Mouse (Mus musculus): ENCODE results near the gene Otof. TPM values are rescaled to one million over a fixed set of nuclear protein-coding genes. Genes with fewer than 3 reads are reported as not detected.

The Otof gene
- polyA plus RNA-seq, 1 experiment from 2014 or later = 2.1 TPM

- Histone ChIP-seq H3K4me3 (no peak overlapping the region), H3K9me3 (no peaks in the 10 kb centered on the region), H3K4me1 (no peaks in the 10 kb centered on the region), H3K9ac (replicated peaks) (no peak overlapping the region), H3K27ac (replicated peaks) (no peak overlapping the region), H3K4me2 (replicated peaks) (no peak overlapping the region), H3K36me3 (no peaks in the 10 kb centered on the region), H3K27me3 (no peaks in the 10 kb centered on the region)
- WGBS = 75% methylated on average over 8 of the region's 8 CpGs
- no peak for ATAC-seq (replicated peaks)
Observed at GRCm38 (mm10) chr5:30367405-30367804, 94.3 kb downstream of the Otof start.

- Histone ChIP-seq H3K27me3 (no peaks in the 10 kb centered on the region), H3K36me3 (no peaks in the 10 kb centered on the region), H3K4me2 (replicated peaks) (no peak overlapping the region), H3K4me3 (no peak overlapping the region), H3K27ac (replicated peaks) (no peak overlapping the region), H3K9me3 (no peaks in the 10 kb centered on the region), H3K4me1 (no peaks in the 10 kb centered on the region), H3K9ac (replicated peaks) (no peak overlapping the region)
- no peak for ATAC-seq (replicated peaks)
- 86% methylated on average over 10 of the region's 10 CpGs for WGBS
Observed at GRCm38 (mm10) chr5:30358436-30359099, 103.2 kb downstream of the Otof start.

- H3K27me3 ChIP-seq = no peaks in the 10 kb centered on the region
- ATAC-seq (replicated peaks) = no peak
- no peak overlapping the region for H3K9ac ChIP-seq (replicated peaks)
- 87% methylated on average over 7 of the region's 7 CpGs for WGBS
- no peak overlapping the region for H3K4me2 ChIP-seq (replicated peaks)
- H3K4me1 ChIP-seq = no peaks in the 10 kb centered on the region
- H3K27ac ChIP-seq (replicated peaks) = no peak overlapping the region
- no peaks in the 10 kb centered on the region for H3K36me3 ChIP-seq
- H3K4me3 ChIP-seq = no peak overlapping the region
- H3K9me3 ChIP-seq = no peaks in the 10 kb centered on the region
Observed at GRCm38 (mm10) chr5:30356647-30357046, 105.1 kb downstream of the Otof start.

- 88% methylated on average over 14 of the region's 14 CpGs for WGBS
- H3K27me3 ChIP-seq = no peaks in the 10 kb centered on the region
- H3K4me3 ChIP-seq = no peak overlapping the region
- H3K9ac ChIP-seq (replicated peaks) = no peak overlapping the region
- H3K9me3 ChIP-seq = no peaks in the 10 kb centered on the region
- no peak overlapping the region for H3K4me2 ChIP-seq (replicated peaks)
- H3K36me3 ChIP-seq = no peaks in the 10 kb centered on the region
- H3K4me1 ChIP-seq = no peaks in the 10 kb centered on the region
- H3K27ac ChIP-seq (replicated peaks) = no peak overlapping the region
- no peak for ATAC-seq (replicated peaks)
Observed at GRCm38 (mm10) chr5:30355559-30356159, 106.1 kb downstream of the Otof start.

- H3K27me3 ChIP-seq = no peaks in the 10 kb centered on the region
- no peak overlapping the region for H3K4me3 ChIP-seq
- WGBS = 89% methylated on average over 7 of the region's 7 CpGs
- no peak overlapping the region for H3K4me2 ChIP-seq (replicated peaks)
- H3K9me3 ChIP-seq = no peaks in the 10 kb centered on the region
- H3K9ac ChIP-seq (replicated peaks) = no peak overlapping the region
- H3K36me3 ChIP-seq = no peaks in the 10 kb centered on the region
- no peak overlapping the region for H3K27ac ChIP-seq (replicated peaks)
- no peak for ATAC-seq (replicated peaks)
- no peaks in the 10 kb centered on the region for H3K4me1 ChIP-seq
Observed at GRCm38 (mm10) chr5:30355114-30355513, 106.6 kb downstream of the Otof start.

GRCm38 (mm10) chr5:30353605-30354004 lies 108.1 kb downstream of the Otof start:
- Histone ChIP-seq H3K9ac (replicated peaks) (no peak overlapping the region), H3K4me3 (no peak overlapping the region), H3K36me3 (no peaks in the 10 kb centered on the region), H3K9me3 (no peaks in the 10 kb centered on the region), H3K27me3 (no peaks in the 10 kb centered on the region), H3K4me1 (no peaks in the 10 kb centered on the region), H3K4me2 (replicated peaks) (no peak overlapping the region), H3K27ac (replicated peaks) (no peak overlapping the region)
- WGBS = 74% methylated on average over 3 of the region's 3 CpGs
- ATAC-seq (replicated peaks) = no peak

- no peak overlapping the region for H3K4me2 ChIP-seq (replicated peaks)
- 84% methylated on average over 5 of the region's 5 CpGs for WGBS
- H3K9ac ChIP-seq (replicated peaks) = no peak overlapping the region
- H3K4me1 ChIP-seq = peaks cover 11% of the 10 kb centered on the region; the same call in 1 of the 2 replicates
- H3K36me3 ChIP-seq = no peaks in the 10 kb centered on the region
- no peak overlapping the region for H3K27ac ChIP-seq (replicated peaks)
- no peaks in the 10 kb centered on the region for H3K27me3 ChIP-seq
- ATAC-seq (replicated peaks) = no peak
- H3K9me3 ChIP-seq = no peaks in the 10 kb centered on the region
- no peak overlapping the region for H3K4me3 ChIP-seq
Observed at GRCm38 (mm10) chr5:30343886-30344285, 117.8 kb downstream of the Otof start.

- Histone ChIP-seq H3K36me3 (no peaks in the 10 kb centered on the region), H3K27me3 (no peaks in the 10 kb centered on the region), H3K9me3 (no peaks in the 10 kb centered on the region), H3K4me3 (peak overlapping the region; percentile 10; the same call in 1 of the 2 replicates), H3K27ac (replicated peaks) (no peak overlapping the region), H3K4me1 (peaks cover 11% of the 10 kb centered on the region; the same call in 1 of the 2 replicates), H3K4me2 (replicated peaks) (peak overlapping the region; percentile 38), H3K9ac (replicated peaks) (no peak overlapping the region)
- ATAC-seq (replicated peaks) = peak; percentile 71
- 4% methylated on average over 9 of the region's 9 CpGs for WGBS
Observed at GRCm38 (mm10) chr5:30343107-30343506, 118.6 kb downstream of the Otof start.

- Histone ChIP-seq H3K27ac (replicated peaks) (no peak overlapping the region), H3K4me3 (peak overlapping the region; percentile 10; the same call in 1 of the 2 replicates), H3K9ac (replicated peaks) (no peak overlapping the region), H3K27me3 (no peaks in the 10 kb centered on the region), H3K4me2 (replicated peaks) (peak overlapping the region; percentile 38), H3K36me3 (no peaks in the 10 kb centered on the region), H3K9me3 (no peaks in the 10 kb centered on the region), H3K4me1 (peaks cover 11% of the 10 kb centered on the region; the same call in 1 of the 2 replicates)
- ATAC-seq (replicated peaks) = peak; percentile 48; the same call in 1 of the 2 replicates
- 8% methylated on average over 17 of the region's 17 CpGs for WGBS
Observed at GRCm38 (mm10) chr5:30342601-30343015, 119.1 kb downstream of the Otof start.

- Histone ChIP-seq H3K4me1 (peaks cover 11% of the 10 kb centered on the region; the same call in 1 of the 2 replicates), H3K9ac (replicated peaks) (no peak overlapping the region), H3K4me3 (no peak overlapping the region), H3K4me2 (replicated peaks) (no peak overlapping the region), H3K27ac (replicated peaks) (no peak overlapping the region), H3K9me3 (no peaks in the 10 kb centered on the region), H3K27me3 (no peaks in the 10 kb centered on the region), H3K36me3 (no peaks in the 10 kb centered on the region)
- WGBS = 83% methylated on average over 11 of the region's 11 CpGs
- ATAC-seq (replicated peaks) = no peak
Observed at GRCm38 (mm10) chr5:30341601-30342365, 119.9 kb downstream of the Otof start.

- 69% methylated on average over 5 of the region's 5 CpGs for WGBS
- H3K4me1 ChIP-seq = peaks cover 11% of the 10 kb centered on the region; the same call in 1 of the 2 replicates
- no peak for ATAC-seq (replicated peaks)
- H3K9ac ChIP-seq (replicated peaks) = no peak overlapping the region
- no peaks in the 10 kb centered on the region for H3K36me3 ChIP-seq
- H3K27ac ChIP-seq (replicated peaks) = no peak overlapping the region
- H3K4me3 ChIP-seq = no peak overlapping the region
- H3K9me3 ChIP-seq = no peaks in the 10 kb centered on the region
- no peak overlapping the region for H3K4me2 ChIP-seq (replicated peaks)
- no peaks in the 10 kb centered on the region for H3K27me3 ChIP-seq
Observed at GRCm38 (mm10) chr5:30340815-30341214, 120.9 kb downstream of the Otof start.

Measured in forebrain, embryonic 15.5 days (tissue).